Mouse (Mus musculus) hindbrain, embryonic 16.5 days (tissue): ENCODE data around the gene Gm49405. TPM values are rescaled to one million over a fixed set of nuclear protein-coding genes. Genes with fewer than 3 reads are reported as not detected.

Experiments used
- ATAC-seq: fragments of 200-750 bp; cut with Nextera tagmentation; 2 replicates; pipeline ENCODE4 v1.8.0; 2017; ENCODE audit warnings: moderate TSS enrichment, moderate library complexity
- H3K27ac ChIP-seq: fragments of 300-500 bp; sonication (generic); 2 replicates; pipeline ENCODE4 v1.5.1; 2014; ENCODE audit warnings: low read depth, mild to moderate bottlenecking, control low read depth, low read length, moderate library complexity
- H3K27me3 ChIP-seq: fragments of 300-500 bp; sonication (generic); replicated peaks from 2 replicates; pipeline ENCODE4 v1.6.1; 2014; ENCODE audit warnings: low read length; ENCODE audit not compliant: control insufficient read depth, insufficient read depth
- H3K36me3 ChIP-seq: fragments of 300-500 bp; sonication (generic); 2 replicates; pipeline ENCODE4 v1.6.1; 2014; ENCODE audit warnings: mild to moderate bottlenecking, low read length, moderate library complexity, mixed read lengths; ENCODE audit not compliant: control insufficient read depth, insufficient read depth
- H3K4me1 ChIP-seq: fragments of 300-500 bp; sonication (generic); 2 replicates; pipeline ENCODE4 v1.6.1; 2014; ENCODE audit warnings: low read depth, low read length; ENCODE audit not compliant: control insufficient read depth, insufficient read depth
- H3K4me2 ChIP-seq: fragments of 300-500 bp; sonication (generic); 2 replicates; pipeline ENCODE4 v1.6.1; 2014; ENCODE audit warnings: mild to moderate bottlenecking, low read length, control low read depth, moderate library complexity
- H3K4me3 ChIP-seq: fragments of 300-500 bp; sonication (generic); 2 replicates; pipeline ENCODE4 v1.5.1; 2014; ENCODE audit warnings: mild to moderate bottlenecking, low read length, control low read depth, moderate library complexity
- H3K9ac ChIP-seq: fragments of 300-500 bp; sonication (generic); 2 replicates; pipeline ENCODE4 v1.6.1; 2014; ENCODE audit warnings: low read depth, mild to moderate bottlenecking, control low read depth, low read length, moderate library complexity
- H3K9me3 ChIP-seq: fragments of 300-500 bp; sonication (generic); 2 replicates; pipeline ENCODE4 v1.6.1; 2014; ENCODE audit warnings: mild to moderate bottlenecking, low read length, moderate library complexity; ENCODE audit not compliant: control insufficient read depth
- WGBS: fragments of 180-500 bp; shearing (Covaris S2); extraction: QIAGEN DNeasy Blood & Tissue Kit; methylation state at CpG from one replicate; pipeline ENCODE4 v1.1.7; 2014; 5-methylcytosine and 5-hydroxymethylcytosine counted together
- polyA plus RNA-seq: library from polyadenylated mRNA; unstranded; fragments of >200 nt; fragmentation: Nextera tagmentation; extraction: Ambion mirVana; gene quantifications from 2 replicates; pipeline ENCODE4 v1.2.1, GENCODE M21; 2015

Gm49405 gene
- polyA plus RNA-seq, 1 experiment from 2014 or later: 3.5 TPM

GRCm38 (mm10) chr19:3992416-3992815 lies 8.0 kb upstream of the Gm49405 start, which contains the start of gene Tbx10:
TSS of gene Tbx10 (plus strand) at chr19:3992752.
- no peaks in the 10 kb centered on the region for H3K4me1 ChIP-seq
- H3K4me2 ChIP-seq: no peak within 1 kb of the TSS
- no peak within 1 kb of the TSS for H3K9ac ChIP-seq
- H3K27ac ChIP-seq: no peak within 1 kb of the TSS
- no peaks in the 10 kb centered on the region for H3K27me3 ChIP-seq
- ATAC-seq: no peak
- WGBS: 52% methylated on average over 5 of the region's 5 CpGs
- no peak within 1 kb of the TSS for H3K4me3 ChIP-seq
- no peaks in the 10 kb centered on the region for H3K9me3 ChIP-seq
- no peaks in the 10 kb centered on the region for H3K36me3 ChIP-seq

GRCm38 (mm10) chr19:3994932-3995331 lies 5.5 kb upstream of the Gm49405 start:
- no peak overlapping the region for H3K27ac ChIP-seq
- no peaks in the 10 kb centered on the region for H3K36me3 ChIP-seq
- ATAC-seq: no peak
- H3K9ac ChIP-seq: no peak overlapping the region
- H3K9me3 ChIP-seq: no peaks in the 10 kb centered on the region
- H3K4me1 ChIP-seq: no peaks in the 10 kb centered on the region
- no peaks in the 10 kb centered on the region for H3K27me3 ChIP-seq
- 72% methylated on average over 6 of the region's 6 CpGs for WGBS
- no peak overlapping the region for H3K4me2 ChIP-seq
- no peak overlapping the region for H3K4me3 ChIP-seq

GRCm38 (mm10) chr19:3995505-3995904 lies 4.9 kb upstream of the Gm49405 start:
- H3K4me2 ChIP-seq: no peak overlapping the region
- ATAC-seq: no peak

GRCm38 (mm10) chr19:3996106-3996505 lies 4.3 kb upstream of the Gm49405 start:
- peaks cover 3% of the 10 kb centered on the region for H3K4me1 ChIP-seq
- H3K4me2 ChIP-seq: no peak overlapping the region
- H3K27ac ChIP-seq: no peak overlapping the region
- no peak overlapping the region for H3K9ac ChIP-seq
- no peaks in the 10 kb centered on the region for H3K9me3 ChIP-seq
- H3K27me3 ChIP-seq: no peaks in the 10 kb centered on the region
- no peak overlapping the region for H3K4me3 ChIP-seq
- 71% methylated on average over 7 of the region's 7 CpGs for WGBS
- H3K36me3 ChIP-seq: no peaks in the 10 kb centered on the region
- ATAC-seq: no peak

More at GRCm38 (mm10) chr19:3995505-3995904, 4.9 kb upstream of the Gm49405 start:
- H3K27ac ChIP-seq: no peak overlapping the region
- H3K4me1 ChIP-seq: no peaks in the 10 kb centered on the region
- no peak overlapping the region for H3K9ac ChIP-seq
- no peak overlapping the region for H3K4me3 ChIP-seq
- H3K27me3 ChIP-seq: no peaks in the 10 kb centered on the region
- no peaks in the 10 kb centered on the region for H3K36me3 ChIP-seq
- H3K9me3 ChIP-seq: no peaks in the 10 kb centered on the region
- 83% methylated on average over 3 of the region's 3 CpGs for WGBS

- Histone ChIP-seq H3K4me2 (no peak overlapping the region), H3K9me3 (no peaks in the 10 kb centered on the region), H3K4me1 (peaks cover 9% of the 10 kb centered on the region), H3K27me3 (no peaks in the 10 kb centered on the region), H3K27ac (no peak overlapping the region), H3K36me3 (no peaks in the 10 kb centered on the region), H3K4me3 (no peak overlapping the region), H3K9ac (no peak overlapping the region)
- 85% methylated on average over 8 of the region's 8 CpGs for WGBS
- ATAC-seq: no peak
Observed at GRCm38 (mm10) chr19:3996747-3997146, 3.7 kb upstream of the Gm49405 start.

GRCm38 (mm10) chr19:3997231-3997630 lies 3.2 kb upstream of the Gm49405 start:
- no peak overlapping the region for H3K4me3 ChIP-seq
- 64% methylated on average over 8 of the region's 8 CpGs for WGBS
- no peak for ATAC-seq
- H3K9me3 ChIP-seq: no peaks in the 10 kb centered on the region
- H3K27me3 ChIP-seq: no peaks in the 10 kb centered on the region
- H3K36me3 ChIP-seq: no peaks in the 10 kb centered on the region
- H3K27ac ChIP-seq: no peak overlapping the region
- H3K4me2 ChIP-seq: no peak overlapping the region
- H3K4me1 ChIP-seq: peaks cover 9% of the 10 kb centered on the region
- no peak overlapping the region for H3K9ac ChIP-seq

GRCm38 (mm10) chr19:3998335-3998734 lies 2.1 kb upstream of the Gm49405 start:
- Histone ChIP-seq H3K9ac (no peak overlapping the region), H3K9me3 (no peaks in the 10 kb centered on the region), H3K4me3 (no peak overlapping the region), H3K4me2 (no peak overlapping the region), H3K36me3 (no peaks in the 10 kb centered on the region), H3K27me3 (no peaks in the 10 kb centered on the region), H3K27ac (no peak overlapping the region), H3K4me1 (peaks cover 9% of the 10 kb centered on the region)
- no peak for ATAC-seq
- WGBS: 79% methylated on average over 8 of the region's 8 CpGs

GRCm38 (mm10) chr19:3999121-3999730 lies 1.2 kb upstream of the Gm49405 start:
- Histone ChIP-seq H3K27me3 (no peaks in the 10 kb centered on the region), H3K36me3 (no peaks in the 10 kb centered on the region), H3K4me2 (no peak overlapping the region), H3K9ac (no peak overlapping the region), H3K4me1 (peaks cover 9% of the 10 kb centered on the region), H3K27ac (no peak overlapping the region), H3K4me3 (no peak overlapping the region), H3K9me3 (no peaks in the 10 kb centered on the region)
- 85% methylated on average over 9 of the region's 9 CpGs for WGBS
- no peak for ATAC-seq

- whole genome bisulfite sequencing: 22% methylated on average over 17 of the region's 17 CpGs
- Histone ChIP-seq H3K4me3 (peak overlapping the region; percentile 73), H3K4me1 (peaks cover 9% of the 10 kb centered on the region), H3K27me3 (no peaks in the 10 kb centered on the region), H3K4me2 (peak overlapping the region; percentile 77), H3K27ac (peak overlapping the region; percentile 91), H3K9me3 (no peaks in the 10 kb centered on the region), H3K36me3 (peaks cover 3% of the 10 kb centered on the region; the same call in 1 of the 2 replicates), H3K9ac (peak overlapping the region; percentile 87)
- peak; percentile 6 for ATAC-seq
Observed at GRCm38 (mm10) chr19:4000949-4001525, 611 bp downstream of the Gm49405 start.
